Mouse (Mus musculus): ENCODE data around the gene Arhgef3. TPM values are rescaled to one million over a fixed set of nuclear protein-coding genes. Genes with fewer than 3 reads are reported as not detected.

Arhgef3 gene
- polyA plus RNA-seq, 1 experiment from 2014 or later = 26.6 TPM

DNA sequence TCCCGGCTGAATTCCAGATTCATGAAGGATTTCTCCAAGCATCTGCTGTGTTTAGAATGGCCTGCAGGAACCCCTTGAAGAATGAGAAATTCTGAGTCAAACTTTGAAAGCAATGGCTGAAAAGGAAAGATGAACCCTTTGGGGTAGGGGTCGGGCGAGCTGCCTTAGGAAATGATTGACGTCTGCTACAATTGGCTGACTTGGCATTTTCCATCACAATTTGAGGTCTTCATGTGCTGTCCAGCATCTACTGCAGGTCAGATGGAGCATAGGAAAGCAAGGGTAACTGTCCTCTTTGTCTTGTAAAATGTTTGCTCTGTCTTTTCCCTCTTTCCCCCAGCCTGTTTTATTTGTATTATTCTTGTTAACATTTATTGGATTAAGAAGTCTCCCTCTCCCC, 246.8 kb downstream of the Arhgef3 start:
- Histone ChIP-seq H3K4me1 (replicated peaks) (peaks cover 59% of the 10 kb centered on the region), H3K27me3 (no peaks in the 10 kb centered on the region), H3K9ac (replicated peaks) (no peak overlapping the region), H3K36me3 (no peaks in the 10 kb centered on the region; the same call in 1 of the 2 replicates), H3K4me3 (replicated peaks) (no peak overlapping the region), H3K27ac (0 out of 2 replicates have a peak overlapping the region, but pooled peaks have one; percentile 9), H3K4me2 (no peak overlapping the region), H3K9me3 (no peaks in the 10 kb centered on the region)
- 76% methylated on average over 4 of the region's 4 CpGs for WGBS
- no peak for ATAC-seq (ENCODE audit: insufficient number of reproducible peaks, insufficient read depth, low FRiP score, low TSS enrichment, low read depth)

GRCm38 (mm10) chr14:27364668-27365257, 250.1 kb downstream of the Arhgef3 start:
- Histone ChIP-seq H3K4me1 (replicated peaks) (peaks cover 71% of the 10 kb centered on the region), H3K27ac (peak overlapping the region; percentile 23), H3K36me3 (no peaks in the 10 kb centered on the region; the same call in 1 of the 2 replicates), H3K4me3 (replicated peaks) (no peak overlapping the region), H3K4me2 (no peak overlapping the region), H3K9ac (replicated peaks) (no peak overlapping the region), H3K9me3 (no peaks in the 10 kb centered on the region), H3K27me3 (no peaks in the 10 kb centered on the region)
- no peak for ATAC-seq (ENCODE audit: insufficient number of reproducible peaks, insufficient read depth, low FRiP score, low TSS enrichment, low read depth)
- WGBS = 47% methylated on average over 5 of the region's 5 CpGs

DNA sequence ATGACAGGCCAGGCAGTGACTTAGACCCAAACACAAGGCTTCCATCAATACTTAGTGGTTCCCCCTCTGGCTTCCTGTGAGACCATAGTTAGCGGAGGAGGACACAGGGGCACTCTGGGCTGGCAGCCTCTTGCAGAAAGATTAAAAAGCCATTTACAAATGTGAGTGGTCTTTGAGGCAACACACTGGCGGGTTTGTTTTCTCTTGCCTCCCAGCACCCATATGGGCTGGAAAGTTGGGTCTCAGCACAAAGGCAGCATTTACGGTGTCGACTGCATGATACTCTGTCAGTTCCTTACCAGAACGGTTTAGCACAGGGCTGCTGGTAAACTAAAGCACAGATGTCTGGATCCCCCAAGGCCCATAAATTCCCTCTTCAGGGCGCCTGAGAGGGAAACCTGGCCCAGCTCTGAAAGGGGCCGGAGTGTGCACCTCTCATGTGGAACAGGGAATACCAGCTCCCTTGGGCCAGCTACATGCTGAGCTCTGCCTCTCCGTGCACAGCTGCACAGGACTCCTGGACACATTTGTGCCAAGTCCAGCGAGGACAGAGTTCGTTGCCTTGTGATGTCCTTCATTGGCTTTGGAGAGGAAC, 252.5 kb downstream of the Arhgef3 start:
- 18% methylated on average over 10 of the region's 10 CpGs for WGBS

DNA sequence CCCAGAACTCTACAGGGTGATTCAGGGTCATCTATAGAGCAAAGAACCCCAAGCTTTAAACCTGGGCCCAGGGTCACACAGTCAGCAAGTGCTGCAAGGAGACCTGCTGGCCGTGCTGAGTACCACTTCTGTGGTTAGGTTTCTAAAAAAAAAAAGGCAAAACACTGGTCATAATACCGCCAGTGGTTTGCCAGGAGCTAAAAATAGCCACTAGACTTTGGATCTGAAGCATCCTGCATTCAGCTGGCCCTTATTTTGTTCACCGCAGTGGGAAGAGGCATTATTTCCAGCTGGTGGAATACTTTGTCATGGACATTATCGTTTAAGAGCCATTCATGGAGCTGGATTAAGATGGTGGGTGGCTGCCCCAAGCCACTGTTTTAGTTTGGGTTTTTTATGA, 253.9 kb downstream of the Arhgef3 start:
- no peak overlapping the region for H3K4me2 ChIP-seq

More for the DNA sequence above, 252.5 kb downstream of the Arhgef3 start:
- peaks cover 62% of the 10 kb centered on the region for H3K4me1 ChIP-seq (replicated peaks)
- H3K36me3 ChIP-seq = no peaks in the 10 kb centered on the region; the same call in 1 of the 2 replicates
- H3K9ac ChIP-seq (replicated peaks) = no peak overlapping the region
- peak overlapping the region; percentile 39 for H3K4me2 ChIP-seq
- no peak overlapping the region for H3K4me3 ChIP-seq (replicated peaks)
- peak; percentile 74 for ATAC-seq (ENCODE audit: insufficient number of reproducible peaks, insufficient read depth, low FRiP score, low TSS enrichment, low read depth)
- H3K27ac ChIP-seq = peak overlapping the region; percentile 93
- no peaks in the 10 kb centered on the region for H3K27me3 ChIP-seq
- no peaks in the 10 kb centered on the region for H3K9me3 ChIP-seq

GRCm38 (mm10) chr14:27369503-27369902, 254.8 kb downstream of the Arhgef3 start:
- 86% methylated on average over 4 of the region's 4 CpGs for WGBS
- Histone ChIP-seq H3K4me1 (replicated peaks) (peaks cover 53% of the 10 kb centered on the region), H3K4me2 (no peak overlapping the region)

More for the DNA sequence above, 253.9 kb downstream of the Arhgef3 start:
- H3K9ac ChIP-seq (replicated peaks) = no peak overlapping the region
- no peaks in the 10 kb centered on the region for H3K9me3 ChIP-seq
- H3K4me3 ChIP-seq (replicated peaks) = no peak overlapping the region
- H3K27ac ChIP-seq = peak overlapping the region; percentile 93
- 56% methylated on average over 4 of the region's 4 CpGs for WGBS
- H3K4me1 ChIP-seq (replicated peaks) = peaks cover 55% of the 10 kb centered on the region
- no peaks in the 10 kb centered on the region for H3K27me3 ChIP-seq
- no peaks in the 10 kb centered on the region for H3K36me3 ChIP-seq
- no peak; the same call in 1 of the 2 replicates for ATAC-seq (ENCODE audit: insufficient number of reproducible peaks, insufficient read depth, low FRiP score, low TSS enrichment, low read depth)

GRCm38 (mm10) chr14:27371669-27372076, 257.0 kb downstream of the Arhgef3 start:
- Histone ChIP-seq H3K36me3 (no peaks in the 10 kb centered on the region), H3K27me3 (no peaks in the 10 kb centered on the region), H3K4me2 (no peak overlapping the region), H3K27ac (peak overlapping the region; percentile 45; the same call in 1 of the 2 replicates), H3K9me3 (no peaks in the 10 kb centered on the region), H3K4me3 (replicated peaks) (no peak overlapping the region), H3K4me1 (replicated peaks) (peaks cover 38% of the 10 kb centered on the region), H3K9ac (replicated peaks) (no peak overlapping the region)
- ATAC-seq (ENCODE audit: insufficient number of reproducible peaks, insufficient read depth, low FRiP score, low TSS enrichment, low read depth) = no peak
- 69% methylated on average over 8 of the region's 8 CpGs for WGBS

More at GRCm38 (mm10) chr14:27369503-27369902, 254.8 kb downstream of the Arhgef3 start:
- H3K9me3 ChIP-seq = no peaks in the 10 kb centered on the region
- no peak overlapping the region for H3K9ac ChIP-seq (replicated peaks)
- no peaks in the 10 kb centered on the region for H3K27me3 ChIP-seq
- no peak for ATAC-seq (ENCODE audit: insufficient number of reproducible peaks, insufficient read depth, low FRiP score, low TSS enrichment, low read depth)
- H3K36me3 ChIP-seq = no peaks in the 10 kb centered on the region
- H3K4me3 ChIP-seq (replicated peaks) = no peak overlapping the region
- no peak overlapping the region for H3K27ac ChIP-seq

GRCm38 (mm10) chr14:27373498-27373897, 258.8 kb downstream of the Arhgef3 start:
- H3K4me3 ChIP-seq (replicated peaks) = no peak overlapping the region
- no peaks in the 10 kb centered on the region for H3K9me3 ChIP-seq
- no peaks in the 10 kb centered on the region for H3K27me3 ChIP-seq
- 71% methylated on average over 5 of the region's 5 CpGs for WGBS
- no peak overlapping the region for H3K9ac ChIP-seq (replicated peaks)
- peaks cover 21% of the 10 kb centered on the region for H3K4me1 ChIP-seq (replicated peaks)
- no peaks in the 10 kb centered on the region for H3K36me3 ChIP-seq
- no peak overlapping the region for H3K27ac ChIP-seq
- no peak overlapping the region for H3K4me2 ChIP-seq
- no peak for ATAC-seq (ENCODE audit: insufficient number of reproducible peaks, insufficient read depth, low FRiP score, low TSS enrichment, low read depth)

GRCm38 (mm10) chr14:27376115-27376648, 261.5 kb downstream of the Arhgef3 start:
- Histone ChIP-seq H3K27ac (peak overlapping the region; percentile 47), H3K4me2 (no peak overlapping the region), H3K9ac (replicated peaks) (no peak overlapping the region), H3K9me3 (no peaks in the 10 kb centered on the region), H3K4me3 (replicated peaks) (no peak overlapping the region), H3K27me3 (no peaks in the 10 kb centered on the region), H3K4me1 (replicated peaks) (peaks cover 17% of the 10 kb centered on the region), H3K36me3 (peaks cover 4% of the 10 kb centered on the region; the same call in 1 of the 2 replicates)
- 45% methylated on average over 5 of the region's 5 CpGs for WGBS
- no peak for ATAC-seq (ENCODE audit: insufficient number of reproducible peaks, insufficient read depth, low FRiP score, low TSS enrichment, low read depth)

GRCm38 (mm10) chr14:27378669-27379068, 264.0 kb downstream of the Arhgef3 start:
- H3K9ac ChIP-seq (replicated peaks) = no peak overlapping the region
- peaks cover 11% of the 10 kb centered on the region; the same call in 1 of the 2 replicates for H3K36me3 ChIP-seq

DNA sequence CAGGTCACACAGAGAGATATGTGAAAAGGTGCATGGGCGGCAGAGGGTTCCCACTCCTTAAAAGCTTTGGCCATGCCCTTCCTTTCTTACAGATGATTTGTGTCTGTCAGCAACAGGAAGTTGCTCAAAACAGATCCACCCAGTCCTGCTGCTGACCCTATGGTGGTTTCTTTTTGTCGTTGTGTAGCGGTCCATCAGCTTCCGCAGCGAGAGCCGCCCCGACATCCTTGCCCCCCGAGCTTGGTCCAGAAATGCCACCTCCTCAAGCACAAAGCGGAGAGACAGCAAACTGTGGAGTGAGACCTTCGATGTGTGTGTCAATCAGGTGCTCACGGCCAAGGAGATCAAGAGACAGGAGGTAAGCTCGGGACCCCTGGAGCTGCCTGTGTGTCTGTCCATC, 264.7 kb downstream of the Arhgef3 start:
- H3K9me3 ChIP-seq = no peaks in the 10 kb centered on the region
- no peak overlapping the region for H3K4me2 ChIP-seq
- peaks cover 16% of the 10 kb centered on the region; the same call in 1 of the 2 replicates for H3K36me3 ChIP-seq
- H3K27me3 ChIP-seq = no peaks in the 10 kb centered on the region
- peaks cover 8% of the 10 kb centered on the region for H3K4me1 ChIP-seq (replicated peaks)
- 86% methylated on average over 12 of the region's 12 CpGs for WGBS
- no peak overlapping the region for H3K27ac ChIP-seq
- no peak overlapping the region for H3K4me3 ChIP-seq (replicated peaks)
- ATAC-seq (ENCODE audit: insufficient number of reproducible peaks, insufficient read depth, low FRiP score, low TSS enrichment, low read depth) = no peak
- no peak overlapping the region for H3K9ac ChIP-seq (replicated peaks)

More at GRCm38 (mm10) chr14:27378669-27379068, 264.0 kb downstream of the Arhgef3 start:
- ATAC-seq (ENCODE audit: insufficient number of reproducible peaks, insufficient read depth, low FRiP score, low TSS enrichment, low read depth) = no peak
- Histone ChIP-seq H3K4me3 (replicated peaks) (no peak overlapping the region), H3K9me3 (no peaks in the 10 kb centered on the region), H3K4me1 (replicated peaks) (peaks cover 8% of the 10 kb centered on the region), H3K27ac (no peak overlapping the region), H3K4me2 (no peak overlapping the region), H3K27me3 (no peaks in the 10 kb centered on the region)
- 95% methylated on average over 7 of the region's 7 CpGs for WGBS

GRCm38 (mm10) chr14:27381459-27381858, 266.8 kb downstream of the Arhgef3 start:
- H3K4me3 ChIP-seq (replicated peaks) = no peak overlapping the region
- no peak overlapping the region for H3K27ac ChIP-seq
- no peaks in the 10 kb centered on the region for H3K27me3 ChIP-seq
- no peaks in the 10 kb centered on the region for H3K9me3 ChIP-seq
- H3K36me3 ChIP-seq = peaks cover 21% of the 10 kb centered on the region; the same call in 1 of the 2 replicates
- 84% methylated on average over 7 of the region's 7 CpGs for WGBS
- H3K9ac ChIP-seq (replicated peaks) = no peak overlapping the region
- no peak for ATAC-seq (ENCODE audit: insufficient number of reproducible peaks, insufficient read depth, low FRiP score, low TSS enrichment, low read depth)
- no peak overlapping the region for H3K4me2 ChIP-seq
- peaks cover 3% of the 10 kb centered on the region for H3K4me1 ChIP-seq (replicated peaks)

All from limb, embryonic 12.5 days (tissue).